Mouse (Mus musculus): ENCODE measurements around the gene Sdk2. TPM values are rescaled to one million over a fixed set of nuclear protein-coding genes. Genes with fewer than 3 reads are reported as not detected.

Sdk2 gene
- under 1 TPM in 1 of 2 experiments, not detected in 1; 0.13 TPM for polyA plus RNA-seq (2017; shearing (Covaris generic))

- no peak for ATAC-seq
Measured at GRCm38 (mm10) chr11:114066951-114067762, at the start of gene Sdk2. Gene Sdk2, minus strand, starts transcription at chr11:114067046.

DNA sequence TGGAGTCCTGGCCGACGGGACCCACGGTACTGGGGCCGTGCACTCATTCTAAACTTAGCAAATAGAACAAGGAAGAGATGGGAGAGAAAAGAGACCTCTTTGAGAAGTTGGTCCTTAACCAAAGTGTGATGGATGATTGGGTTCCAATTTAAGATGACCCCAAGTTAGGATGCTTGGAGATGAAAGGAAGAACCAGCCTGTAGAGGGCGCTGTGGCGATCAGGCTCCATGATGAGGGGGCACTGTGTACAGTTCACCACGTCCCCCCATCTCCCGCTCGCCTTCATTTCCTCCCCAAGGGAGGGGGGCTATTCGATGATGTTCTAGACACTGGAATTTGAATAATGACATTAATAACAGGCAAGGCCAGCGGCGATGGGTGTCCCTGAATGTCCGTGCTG lies 48.2 kb upstream of the Sdk2 start:
- ATAC-seq: no peak

GRCm38 (mm10) chr11:114114674-114115073 lies 47.8 kb upstream of the Sdk2 start:
- no peak for ATAC-seq

- ATAC-seq: no peak
Measured at GRCm38 (mm10) chr11:114110851-114111250, 44.0 kb upstream of the Sdk2 start.

GRCm38 (mm10) chr11:114093636-114094035 lies 26.8 kb upstream of the Sdk2 start:
- no peak for ATAC-seq

DNA sequence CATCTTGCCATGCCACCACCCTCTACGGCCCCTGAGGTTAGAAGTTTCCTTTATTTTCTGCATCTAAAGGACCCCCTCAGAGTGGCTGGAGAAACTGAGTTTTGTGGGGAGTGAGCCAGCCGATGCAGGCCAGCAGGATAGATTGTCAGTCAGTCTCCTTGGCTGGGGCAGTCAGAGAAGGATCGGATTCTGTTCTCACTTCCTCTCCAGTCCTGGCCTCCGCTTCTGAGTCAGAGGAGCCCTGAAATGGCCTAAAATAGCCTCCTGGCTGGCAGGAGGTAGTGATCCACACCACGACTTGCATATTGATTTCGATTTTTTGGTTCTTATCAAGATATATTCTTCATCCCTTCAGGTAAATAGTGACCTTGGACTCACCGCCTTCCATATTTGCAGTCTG lies 26.3 kb upstream of the Sdk2 start:
- ATAC-seq: no peak

GRCm38 (mm10) chr11:114080606-114081005 lies 13.8 kb upstream of the Sdk2 start:
- no peak for ATAC-seq

DNA sequence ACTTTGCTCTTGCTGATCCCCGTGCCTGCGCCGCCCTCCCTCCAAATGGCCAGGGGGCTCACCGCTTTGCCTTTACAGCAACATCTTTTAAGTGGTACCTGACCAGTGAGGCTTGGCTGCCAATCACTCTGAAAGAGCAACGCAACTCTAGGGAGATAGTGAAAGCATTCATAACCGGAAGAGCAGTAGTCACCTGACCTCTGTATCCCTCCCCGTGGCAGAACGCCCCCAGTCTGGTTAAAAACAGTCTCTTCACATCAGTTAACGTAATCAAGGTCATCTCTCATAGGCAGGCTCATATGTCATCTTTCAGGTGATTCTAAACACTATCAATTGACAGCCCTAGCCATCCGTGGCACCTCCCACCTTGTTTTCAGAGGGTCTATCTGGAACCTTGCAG lies 5.8 kb upstream of the Sdk2 start:
- no peak for ATAC-seq

- no peak for ATAC-seq
Measured at GRCm38 (mm10) chr11:114071998-114072397, 5.2 kb upstream of the Sdk2 start.

DNA sequence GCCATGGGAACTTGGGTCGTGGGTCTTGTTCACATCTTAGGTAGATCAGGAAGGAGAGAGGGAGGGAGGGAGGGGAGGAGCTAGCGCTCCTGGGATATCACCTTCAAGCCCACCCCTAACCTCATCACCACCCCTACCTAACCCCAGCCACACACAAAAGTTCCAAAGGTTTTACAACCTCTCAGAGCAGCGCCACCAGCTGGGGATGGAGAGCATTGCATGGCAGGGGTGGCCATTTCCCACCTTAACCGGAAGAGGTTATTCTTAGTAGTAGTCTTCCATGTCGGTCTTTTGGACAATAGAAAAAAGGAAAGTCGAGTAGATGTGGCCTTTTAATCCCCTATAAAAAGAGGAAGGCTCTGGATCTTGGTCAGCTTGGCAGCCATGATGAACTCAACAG lies 4.0 kb upstream of the Sdk2 start:
- ATAC-seq: no peak

- ATAC-seq: no peak
Measured at GRCm38 (mm10) chr11:114070131-114070530, 3.3 kb upstream of the Sdk2 start.

DNA sequence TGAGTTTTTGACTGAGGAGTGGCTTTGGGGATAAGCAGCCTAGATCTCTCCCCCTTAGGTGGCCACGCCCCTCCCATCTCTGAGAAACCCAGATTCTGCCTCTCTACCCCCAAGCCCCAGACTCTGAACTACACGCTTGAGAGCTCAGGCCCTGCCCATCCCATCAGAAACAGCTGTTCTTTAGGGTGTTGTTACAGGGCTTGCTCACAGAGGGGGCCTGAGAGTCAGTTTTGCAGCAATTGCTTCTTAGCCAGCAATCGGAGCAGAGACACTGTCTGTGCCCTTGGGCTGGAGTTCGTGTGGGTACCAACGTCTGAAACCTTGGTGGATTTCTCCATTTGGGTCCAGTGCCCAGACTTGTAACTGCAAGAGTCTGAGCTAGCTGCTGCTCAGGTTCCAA lies 1.5 kb upstream of the Sdk2 start:
- no peak for ATAC-seq

GRCm38 (mm10) chr11:114066098-114066950 lies 522 bp downstream of the Sdk2 start:
- ATAC-seq: no peak

DNA sequence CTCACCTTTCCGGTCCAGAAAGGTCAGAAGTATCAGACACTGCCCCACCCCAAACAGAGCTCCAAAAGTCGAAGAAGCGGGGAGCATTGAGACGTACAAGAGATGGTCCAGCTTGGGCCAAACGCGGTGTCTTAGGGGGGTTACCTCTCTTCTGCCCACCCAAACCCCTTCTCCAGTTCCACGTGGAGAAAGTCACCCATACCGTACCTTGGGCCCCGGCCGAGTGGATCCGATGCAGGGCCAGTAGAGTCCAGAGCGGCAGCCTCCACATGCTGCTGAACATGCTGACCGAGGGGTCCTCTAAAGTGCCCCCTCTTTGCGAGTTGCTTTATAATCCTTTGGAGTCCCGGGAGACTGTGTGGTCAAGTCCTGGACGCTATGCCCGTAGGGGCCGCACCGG lies 1.2 kb downstream of the Sdk2 start:
- no peak for ATAC-seq

DNA sequence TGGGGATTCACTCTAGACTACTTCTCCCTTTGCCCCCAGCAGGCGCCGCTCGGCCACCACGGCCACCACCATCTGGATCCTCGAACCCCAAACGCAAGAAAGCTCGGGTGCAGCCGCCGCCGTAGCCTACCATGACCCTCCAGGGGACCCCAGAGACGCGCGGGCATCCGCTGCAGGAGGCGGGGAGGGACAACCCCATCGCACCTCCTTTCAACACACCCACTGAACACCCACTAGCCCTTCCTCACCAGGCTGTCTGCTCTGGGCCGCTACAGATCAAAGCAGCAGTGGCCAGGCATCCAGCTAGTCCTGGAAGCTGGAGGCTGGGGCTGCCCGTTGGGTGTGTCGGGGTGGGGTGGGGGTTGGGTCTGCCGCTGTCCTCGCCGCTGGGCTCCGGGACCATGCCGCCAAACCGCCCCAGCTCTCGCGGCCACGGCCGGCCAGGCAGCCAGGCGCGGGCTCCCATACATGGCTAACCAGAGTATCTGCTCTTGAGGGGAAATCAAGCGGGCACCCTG lies 1.9 kb downstream of the Sdk2 start:
- no peak for ATAC-seq

DNA sequence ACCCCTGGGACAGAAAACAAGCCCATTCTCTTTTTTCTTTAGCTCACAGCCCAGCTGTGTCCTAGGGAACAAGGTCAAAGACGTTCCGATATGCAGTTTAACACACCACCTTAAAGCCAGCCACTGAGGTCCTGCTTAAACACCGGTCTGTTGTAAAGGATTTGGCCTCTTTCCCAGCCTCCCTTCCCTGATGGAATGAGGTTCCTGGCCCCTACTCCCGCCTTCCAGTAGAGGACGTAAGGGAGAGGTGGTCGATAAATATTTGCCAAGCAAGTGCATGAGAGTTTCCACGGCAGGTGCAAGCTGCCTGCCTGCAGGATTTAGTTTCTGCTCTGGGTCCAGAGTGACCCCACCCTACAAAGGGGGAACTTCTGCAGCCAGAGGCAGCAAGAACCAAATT lies 4.9 kb downstream of the Sdk2 start:
- no peak for ATAC-seq

GRCm38 (mm10) chr11:114061265-114061664 lies 5.6 kb downstream of the Sdk2 start:
- ATAC-seq: no peak

DNA sequence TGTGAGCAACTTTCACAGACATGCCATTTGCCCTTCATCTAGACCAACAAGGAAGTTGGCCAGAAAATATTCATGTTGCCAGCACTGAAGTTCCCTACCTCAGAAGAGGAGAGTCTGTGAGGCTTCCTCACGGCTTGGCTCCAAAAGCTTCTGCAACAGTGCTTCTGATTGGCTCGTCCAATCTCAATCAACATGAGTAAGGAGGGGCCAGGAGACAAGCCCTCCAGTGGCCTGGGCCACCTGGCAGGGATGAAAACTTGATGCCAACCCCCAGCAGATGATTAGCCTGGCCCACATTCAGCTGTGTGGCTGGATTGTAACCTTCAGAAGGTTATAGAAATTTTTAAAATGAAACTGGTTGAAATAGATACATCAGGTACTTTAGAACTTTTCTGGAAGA lies 10.5 kb downstream of the Sdk2 start:
- ATAC-seq: no peak

DNA sequence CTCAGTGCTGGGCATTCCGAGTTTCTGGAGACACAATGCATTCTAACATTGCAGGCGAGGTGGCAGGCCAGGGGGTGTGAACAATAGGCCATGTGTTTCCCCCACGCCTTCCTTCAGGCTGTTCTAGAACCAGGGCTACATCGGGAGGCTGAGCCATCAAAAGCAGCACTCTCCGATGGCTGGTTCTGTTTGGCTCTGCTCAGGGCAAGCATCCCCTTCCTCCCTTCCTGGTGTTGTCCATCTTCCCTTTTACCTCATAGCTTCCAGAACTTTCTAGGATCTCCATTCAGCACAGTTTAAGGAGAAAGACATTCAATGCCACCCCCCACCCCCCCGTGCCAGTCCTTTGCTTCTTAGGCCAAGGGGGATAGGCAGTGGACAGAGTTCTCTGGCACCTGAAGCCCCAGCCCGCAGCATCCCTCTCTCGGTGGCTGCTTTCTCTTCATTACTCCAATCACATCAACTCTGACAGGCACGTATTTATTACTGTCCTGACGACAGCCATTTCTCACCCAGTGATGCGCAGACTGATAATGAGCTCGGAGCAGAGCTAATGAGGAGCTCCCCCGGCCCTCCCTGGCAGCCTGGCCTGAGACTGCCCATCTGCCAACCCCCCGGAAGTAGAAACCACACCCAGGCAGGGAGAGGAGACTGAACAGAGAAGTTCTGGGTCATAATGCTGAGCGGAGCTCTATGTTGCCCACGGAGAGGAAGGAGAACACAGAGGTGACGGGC lies 12.1 kb downstream of the Sdk2 start:
- no peak for ATAC-seq

DNA sequence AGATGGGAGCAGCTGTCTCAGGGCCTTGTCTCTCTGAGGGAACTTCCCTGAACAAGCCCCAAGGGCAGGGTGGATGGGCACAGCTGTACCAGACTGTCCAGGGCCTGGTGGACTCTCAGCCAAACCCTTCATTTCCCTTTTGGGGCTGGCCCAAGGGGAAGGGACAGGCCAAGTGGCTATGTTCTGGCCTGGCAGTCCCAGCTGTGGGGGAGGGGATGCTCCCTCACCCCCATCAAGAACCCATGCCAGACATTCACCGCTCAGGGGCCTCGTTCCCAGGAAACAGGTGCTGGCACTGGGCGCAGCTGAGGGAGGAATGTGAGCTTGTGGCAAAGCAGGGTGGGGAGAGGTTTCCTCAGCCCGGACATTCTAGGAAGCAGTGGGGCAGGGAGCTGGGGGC lies 15.5 kb downstream of the Sdk2 start:
- ATAC-seq: no peak

GRCm38 (mm10) chr11:114050511-114050910 lies 16.3 kb downstream of the Sdk2 start:
- no peak for ATAC-seq

DNA sequence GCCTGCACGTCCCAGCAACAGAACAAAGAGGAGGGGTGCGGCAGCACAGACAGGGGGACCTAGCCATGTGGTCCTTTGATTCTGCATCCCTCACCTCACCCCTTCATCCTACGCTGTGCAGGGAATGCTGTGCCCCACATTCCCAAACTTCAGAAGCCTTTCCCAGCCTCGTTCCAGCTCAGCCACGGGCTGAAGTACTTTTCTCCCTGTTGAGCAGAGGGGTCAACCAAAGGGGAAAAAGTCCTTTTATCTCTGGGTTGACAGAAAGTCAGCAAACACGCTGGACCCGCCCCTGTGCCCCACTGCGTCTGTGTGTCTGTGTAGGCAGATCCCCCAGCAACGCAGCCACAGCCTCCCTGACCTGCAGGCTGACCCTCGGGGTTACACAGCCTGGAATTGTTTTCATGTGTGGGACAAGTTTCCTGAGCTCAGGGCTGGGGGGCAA lies 18.9 kb downstream of the Sdk2 start:
- no peak for ATAC-seq

DNA sequence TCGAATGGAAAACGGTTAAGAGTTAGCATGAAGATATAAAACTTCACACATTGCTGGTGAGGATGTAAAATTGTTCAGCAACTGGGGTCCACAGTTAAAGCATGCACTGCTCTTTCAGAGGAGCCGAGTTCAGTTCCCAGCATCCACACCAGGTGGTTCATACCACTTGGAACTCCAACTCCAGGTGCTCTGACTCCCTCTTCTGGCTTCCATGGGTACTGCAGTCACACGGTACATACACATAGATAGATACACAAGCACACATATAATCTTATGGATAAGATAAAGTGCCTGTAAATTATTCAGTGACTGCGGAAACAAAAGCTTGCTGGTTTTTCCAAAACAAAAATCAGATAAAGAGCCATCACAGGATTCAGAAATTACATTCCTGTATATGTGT lies 19.9 kb downstream of the Sdk2 start:
- no peak for ATAC-seq

Measured in CD4-positive, CD25-positive, alpha-beta regulatory T cell, adult 4 months (primary cell).